Mouse (Mus musculus): ENCODE measurements around the gene H2afy2. TPM values are rescaled to one million over a fixed set of nuclear protein-coding genes. Genes with fewer than 3 reads are reported as not detected.

The H2afy2 gene
- total and polyA plus RNA-seq, 2 experiments from 2014 or later, result 90.4 to 162 TPM

DNA sequence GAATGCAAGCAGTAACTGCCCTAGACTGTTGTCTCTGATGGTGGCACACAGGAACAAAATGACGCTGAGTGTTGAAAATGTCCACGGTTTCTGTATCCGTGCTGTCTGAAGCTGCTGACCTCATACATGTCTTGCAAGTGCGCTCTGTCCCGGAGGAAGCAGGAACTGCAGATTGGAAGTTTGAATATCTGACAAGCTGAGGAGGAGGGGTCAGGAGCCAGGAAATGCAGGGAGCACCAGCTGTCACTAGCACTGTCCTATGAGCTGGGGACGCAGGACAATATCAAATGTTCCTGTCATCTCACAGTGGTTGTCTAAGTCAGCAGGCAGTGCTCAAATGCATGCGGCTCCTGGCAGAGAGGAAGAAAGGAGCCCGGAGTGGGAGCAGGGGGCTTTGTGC, 19.3 kb downstream of the H2afy2 start:
- no peak overlapping the region for H3K27ac ChIP-seq
- ATAC-seq, result peak; percentile 57
- peak; percentile 30 for DNase-seq (ENCODE audit: low spot score)

DNA sequence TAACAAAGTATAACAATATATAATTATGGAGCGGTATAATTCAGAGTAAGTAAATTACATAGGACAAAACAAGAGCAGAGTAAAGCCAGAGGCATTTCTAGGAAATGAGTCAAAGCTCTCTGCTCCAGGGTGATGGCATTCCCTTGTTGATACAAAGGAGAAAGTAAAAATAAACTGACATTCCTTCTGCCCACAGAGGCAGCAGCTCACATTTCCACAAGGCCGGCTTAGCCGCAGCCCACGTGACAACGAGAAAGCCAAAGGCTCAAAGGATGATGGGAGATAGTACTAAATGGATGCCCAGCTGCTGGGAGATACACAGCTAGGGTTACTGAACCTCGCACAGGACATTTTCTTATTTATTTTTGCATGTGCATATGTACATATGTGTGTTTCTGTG, 24.1 kb downstream of the H2afy2 start:
- H3K27me3 ChIP-seq (ENCODE audit: insufficient read depth, low read length), result no peaks in the 10 kb centered on the region
- H3K4me1 ChIP-seq (ENCODE audit: insufficient read depth, low read length), result peaks cover 3% of the 10 kb centered on the region; the same call in 1 of the 2 replicates
- H3K36me3 ChIP-seq (ENCODE audit: insufficient read depth, low read length), result peaks cover 10% of the 10 kb centered on the region; the same call in 1 of the 2 replicates
- no peaks in the 10 kb centered on the region for H3K9me3 ChIP-seq (ENCODE audit: low read length)
- H3K9ac ChIP-seq (replicated peaks; ENCODE audit: low read length), result no peak overlapping the region
- H3K27ac ChIP-seq, result no peak overlapping the region
- TF ChIP-seq CTCF (IDR thresholded peaks at IDR 0.05; ENCODE audit: low read depth), result no peak
- H3K4me2 ChIP-seq (ENCODE audit: low read depth, low read length), result no peak overlapping the region
- WGBS, result 62% methylated on average over 6 of the region's 6 CpGs
- no peak overlapping the region for H3K4me3 ChIP-seq (ENCODE audit: low read length)
- no peak for ATAC-seq
- no peak for DNase-seq (ENCODE audit: low spot score)

More for the DNA sequence above, 19.3 kb downstream of the H2afy2 start:
- WGBS, result 44% methylated on average over 8 of the region's 8 CpGs
- Histone ChIP-seq H3K9me3 (ENCODE audit: low read length) (no peaks in the 10 kb centered on the region), H3K9ac (replicated peaks; ENCODE audit: low read length) (no peak overlapping the region), H3K4me2 (ENCODE audit: low read depth, low read length) (no peak overlapping the region), H3K4me3 (ENCODE audit: low read length) (no peak overlapping the region), H3K4me1 (ENCODE audit: insufficient read depth, low read length) (peaks cover 9% of the 10 kb centered on the region; the same call in 1 of the 2 replicates), H3K36me3 (ENCODE audit: insufficient read depth, low read length) (no peaks in the 10 kb centered on the region), H3K27me3 (ENCODE audit: insufficient read depth, low read length) (no peaks in the 10 kb centered on the region)
- peak; percentile 34 for TF ChIP-seq CTCF (IDR thresholded peaks at IDR 0.05; ENCODE audit: low read depth)

DNA sequence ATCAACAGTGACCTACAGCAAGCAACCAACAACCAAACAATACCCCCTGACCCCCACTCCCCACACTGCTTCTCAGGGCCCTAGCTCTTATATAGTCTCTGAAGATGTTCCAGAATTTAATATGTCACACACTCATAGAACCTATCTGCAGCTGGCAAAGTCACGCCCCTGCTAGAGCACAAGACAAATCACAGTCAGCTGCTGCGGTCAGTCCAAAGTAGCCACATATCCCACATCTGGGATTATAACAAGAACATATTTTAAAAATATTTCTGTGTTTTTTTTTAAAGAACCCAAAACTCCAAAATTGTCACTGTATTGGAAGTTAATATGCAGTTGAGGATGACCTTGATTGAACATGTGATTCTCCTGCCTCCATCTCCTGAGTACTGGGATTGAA, 25.0 kb downstream of the H2afy2 start:
- DNase-seq (ENCODE audit: low spot score) (no peak), ATAC-seq (no peak)
- WGBS, result 97% methylated on average over 2 of the region's 2 CpGs

DNA sequence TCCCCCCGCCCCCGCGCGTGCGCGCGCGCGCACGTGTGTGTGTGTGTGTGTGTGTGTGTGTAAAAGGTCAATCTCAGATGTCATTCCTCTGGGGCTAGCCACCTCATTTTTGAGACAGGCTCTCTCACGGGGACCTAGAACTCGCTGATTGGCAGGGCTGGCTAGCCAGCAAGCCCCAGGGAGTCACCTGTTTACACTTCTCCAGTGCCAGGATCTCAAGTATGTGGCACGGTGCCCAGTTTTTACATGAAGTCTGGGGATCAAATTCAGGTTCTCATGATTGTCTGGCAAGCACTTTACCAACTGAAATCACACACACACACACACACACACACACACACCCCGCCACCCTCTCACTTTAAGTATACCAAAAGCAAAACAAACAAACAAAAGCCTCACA, 26.9 kb downstream of the H2afy2 start:
- Histone ChIP-seq H3K36me3 (ENCODE audit: insufficient read depth, low read length) (peaks cover 14% of the 10 kb centered on the region; the same call in 1 of the 2 replicates), H3K9me3 (ENCODE audit: low read length) (no peaks in the 10 kb centered on the region), H3K9ac (replicated peaks; ENCODE audit: low read length) (no peak overlapping the region), H3K4me2 (ENCODE audit: low read depth, low read length) (no peak overlapping the region), H3K4me3 (ENCODE audit: low read length) (no peak overlapping the region), H3K4me1 (ENCODE audit: insufficient read depth, low read length) (no peaks in the 10 kb centered on the region), H3K27me3 (ENCODE audit: insufficient read depth, low read length) (no peaks in the 10 kb centered on the region), H3K27ac (no peak overlapping the region)
- WGBS, result 89% methylated on average over 14 of the region's 14 CpGs
- no peak for DNase-seq (ENCODE audit: low spot score)
- TF ChIP-seq CTCF (IDR thresholded peaks at IDR 0.05; ENCODE audit: low read depth), result no peak
- ATAC-seq, result no peak

More for the DNA sequence above, 25.0 kb downstream of the H2afy2 start:
- Histone ChIP-seq H3K27ac (no peak overlapping the region), H3K36me3 (ENCODE audit: insufficient read depth, low read length) (peaks cover 10% of the 10 kb centered on the region; the same call in 1 of the 2 replicates), H3K9ac (replicated peaks; ENCODE audit: low read length) (no peak overlapping the region), H3K4me1 (ENCODE audit: insufficient read depth, low read length) (no peaks in the 10 kb centered on the region), H3K4me3 (ENCODE audit: low read length) (no peak overlapping the region), H3K4me2 (ENCODE audit: low read depth, low read length) (no peak overlapping the region), H3K27me3 (ENCODE audit: insufficient read depth, low read length) (no peaks in the 10 kb centered on the region), H3K9me3 (ENCODE audit: low read length) (no peaks in the 10 kb centered on the region)
- TF ChIP-seq CTCF (IDR thresholded peaks at IDR 0.05; ENCODE audit: low read depth), result no peak

DNA sequence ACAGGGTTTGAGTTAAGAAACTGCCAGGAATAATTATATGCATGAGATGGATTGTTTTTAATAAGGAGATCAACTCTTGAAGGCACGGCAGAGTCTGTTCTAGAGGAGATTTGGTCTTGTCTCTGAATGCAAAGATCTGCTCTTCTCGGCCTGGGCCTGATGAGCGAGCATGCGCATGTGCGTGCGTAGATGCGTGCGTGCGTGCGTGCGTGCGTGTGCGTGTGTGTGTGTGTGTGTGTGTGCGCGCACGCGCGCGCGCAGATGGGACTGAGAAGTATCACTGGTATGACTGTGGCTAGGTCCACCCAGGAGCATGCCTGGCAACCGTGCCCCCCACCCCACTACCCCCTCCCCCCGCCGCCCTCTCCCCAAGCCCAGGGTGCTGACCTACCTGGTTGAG, 30.9 kb downstream of the H2afy2 start:
- Histone ChIP-seq H3K27me3 (ENCODE audit: insufficient read depth, low read length) (no peaks in the 10 kb centered on the region), H3K4me3 (ENCODE audit: low read length) (no peak overlapping the region), H3K36me3 (ENCODE audit: insufficient read depth, low read length) (peaks cover 41% of the 10 kb centered on the region), H3K4me1 (ENCODE audit: insufficient read depth, low read length) (no peaks in the 10 kb centered on the region), H3K27ac (no peak overlapping the region), H3K9me3 (ENCODE audit: low read length) (no peaks in the 10 kb centered on the region), H3K9ac (replicated peaks; ENCODE audit: low read length) (no peak overlapping the region), H3K4me2 (ENCODE audit: low read depth, low read length) (no peak overlapping the region)
- DNase-seq (ENCODE audit: low spot score) (no peak), ATAC-seq (0 out of 2 replicates have a peak, but pooled peaks have one; percentile 21)
- 97% methylated on average over 23 of the region's 23 CpGs for WGBS
- TF ChIP-seq CTCF (IDR thresholded peaks at IDR 0.05; ENCODE audit: low read depth), result no peak

DNA sequence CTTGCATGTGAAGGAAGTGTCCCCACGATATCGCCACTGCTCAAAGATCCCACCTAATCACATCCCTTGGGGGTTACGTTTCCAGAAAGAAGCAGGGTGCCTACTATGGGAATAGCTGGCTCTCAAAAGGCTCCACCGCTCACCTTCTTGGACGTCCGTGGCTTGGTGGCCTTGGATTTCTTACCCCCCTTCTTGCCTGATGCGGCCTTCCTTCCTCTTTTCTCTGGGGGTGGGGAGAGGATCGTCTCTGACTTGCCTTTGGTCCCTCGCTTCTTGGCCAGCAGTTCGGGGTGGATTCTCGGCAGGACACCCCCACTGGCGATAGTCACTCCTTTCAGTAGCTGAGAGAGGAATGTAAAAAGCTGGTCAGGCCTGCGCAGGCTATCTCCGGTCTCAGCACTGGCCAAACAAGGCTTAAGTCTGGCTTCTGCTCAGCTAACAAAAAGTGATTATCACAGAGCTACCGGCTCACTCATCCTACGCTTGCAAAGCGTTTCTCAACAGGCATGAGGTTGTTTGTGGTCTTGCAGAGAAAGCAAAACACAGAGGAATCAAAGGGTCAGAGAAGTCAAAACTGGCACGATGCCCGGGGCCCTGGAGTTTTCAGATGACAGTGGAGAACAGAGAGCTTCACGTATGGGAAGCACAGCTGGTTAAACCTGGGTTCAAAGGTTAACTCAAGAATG, 32.3 kb downstream of the H2afy2 start:
- WGBS, result 75% methylated on average over 20 of the region's 20 CpGs
- no peak overlapping the region for H3K4me3 ChIP-seq (ENCODE audit: low read length)
- H3K9ac ChIP-seq (replicated peaks; ENCODE audit: low read length), result no peak overlapping the region
- no peak overlapping the region for H3K27ac ChIP-seq
- H3K9me3 ChIP-seq (ENCODE audit: low read length), result no peaks in the 10 kb centered on the region
- ATAC-seq, result no peak
- H3K36me3 ChIP-seq (ENCODE audit: insufficient read depth, low read length), result peaks cover 55% of the 10 kb centered on the region
- no peak for DNase-seq (ENCODE audit: low spot score)
- no peak for TF ChIP-seq CTCF (IDR thresholded peaks at IDR 0.05; ENCODE audit: low read depth)
- no peaks in the 10 kb centered on the region for H3K4me1 ChIP-seq (ENCODE audit: insufficient read depth, low read length)
- no peak overlapping the region for H3K4me2 ChIP-seq (ENCODE audit: low read depth, low read length)
- no peaks in the 10 kb centered on the region for H3K27me3 ChIP-seq (ENCODE audit: insufficient read depth, low read length)

DNA sequence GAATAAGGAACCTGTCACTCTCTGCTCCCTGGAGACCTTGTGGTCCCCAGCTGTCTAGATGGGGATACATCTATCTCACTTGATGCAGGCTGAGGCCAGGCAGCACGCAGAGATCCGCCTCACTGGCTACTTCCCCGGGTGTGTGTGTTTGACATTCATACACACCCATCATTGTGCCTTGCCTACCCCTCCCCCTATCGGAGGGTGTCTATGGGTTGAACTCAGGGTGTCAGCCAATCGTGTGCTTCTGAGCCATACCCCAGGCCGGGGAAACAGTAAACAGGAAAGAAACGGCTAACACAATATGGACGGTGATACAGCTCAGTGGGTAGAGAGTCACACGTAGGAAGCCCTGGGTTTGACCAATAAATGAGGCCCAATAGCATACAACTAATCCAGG, 33.9 kb downstream of the H2afy2 start:
- H3K4me1 ChIP-seq (ENCODE audit: insufficient read depth, low read length), result no peaks in the 10 kb centered on the region
- no peaks in the 10 kb centered on the region for H3K27me3 ChIP-seq (ENCODE audit: insufficient read depth, low read length)

More for the DNA sequence above, 33.9 kb downstream of the H2afy2 start:
- no peak for DNase-seq (ENCODE audit: low spot score)
- no peak for ATAC-seq
- Histone ChIP-seq H3K4me2 (ENCODE audit: low read depth, low read length) (no peak overlapping the region), H3K9ac (replicated peaks; ENCODE audit: low read length) (no peak overlapping the region), H3K27ac (no peak overlapping the region), H3K9me3 (ENCODE audit: low read length) (no peaks in the 10 kb centered on the region), H3K4me3 (ENCODE audit: low read length) (no peak overlapping the region), H3K36me3 (ENCODE audit: insufficient read depth, low read length) (peaks cover 61% of the 10 kb centered on the region)
- TF ChIP-seq CTCF (IDR thresholded peaks at IDR 0.05; ENCODE audit: low read depth), result no peak
- 75% methylated on average over 9 of the region's 9 CpGs for WGBS
